In genomic region chr11:78178859-78179437, GRCm38 (mm10) we compare ENCODE assay signal across 8 mouse cellular contexts. TPM values are rescaled to one million over a fixed set of nuclear protein-coding genes. Genes with fewer than 3 reads are reported as not detected.
A peak's percentile ranks its signal among the peaks of the same experiment; 100 is the strongest.
DNase-seq lines count a peak whose midpoint lies in the region; ATAC-seq and TF ChIP-seq lines count a peak whose summit lies in the region.

No protein-coding gene starts in this region.

- TF ChIP-seq CTCF in left cerebral cortex, adult 2 months (IDR thresholded peaks at IDR 0.05) = no peak
- TF ChIP-seq CTCF in midbrain, postnatal 0 days (IDR thresholded peaks at IDR 0.05) = no peak; the same call in 1 of the 2 replicates

- peak; percentile 1; the same call in 1 of the 2 replicates for ATAC-seq in forebrain, embryonic 14.5 days
- ATAC-seq in intestine, embryonic 15.5 days = peak; percentile 20
- peak; percentile 29; the same call in 1 of the 2 replicates for ATAC-seq in midbrain, postnatal 0 days (ENCODE audit: low FRiP score)

- no peaks in the 10 kb centered on the region for H3K9me3 ChIP-seq in forebrain, embryonic 14.5 days (replicated peaks; ENCODE audit: control insufficient read depth, low read length)
- H3K9me3 ChIP-seq in intestine, embryonic 15.5 days = no peaks in the 10 kb centered on the region
- no peaks in the 10 kb centered on the region for H3K9me3 ChIP-seq in midbrain, postnatal 0 days (ENCODE audit: low read length)

- H3K4me1 ChIP-seq in forebrain, embryonic 14.5 days (ENCODE audit: control insufficient read depth, insufficient read depth, low read length) = peaks cover 27% of the 10 kb centered on the region
- H3K4me1 ChIP-seq in intestine, embryonic 15.5 days (replicated peaks) = peaks cover 41% of the 10 kb centered on the region
- peaks cover 12% of the 10 kb centered on the region; the same call in 1 of the 2 replicates for H3K4me1 ChIP-seq in midbrain, postnatal 0 days (ENCODE audit: insufficient read depth, low read length)

- H3K36me3 ChIP-seq in forebrain, embryonic 14.5 days (ENCODE audit: control insufficient read depth, insufficient read depth, low read length) = peaks cover 32% of the 10 kb centered on the region
- H3K36me3 ChIP-seq in intestine, embryonic 15.5 days = peaks cover 9% of the 10 kb centered on the region
- peaks cover 19% of the 10 kb centered on the region for H3K36me3 ChIP-seq in midbrain, postnatal 0 days (ENCODE audit: insufficient read depth, low read length)

- no peaks in the 10 kb centered on the region for H3K27me3 ChIP-seq in forebrain, embryonic 14.5 days (replicated peaks; ENCODE audit: control insufficient read depth, insufficient read depth, low read length)
- H3K27me3 ChIP-seq in intestine, embryonic 15.5 days (replicated peaks) = no peaks in the 10 kb centered on the region
- no peaks in the 10 kb centered on the region for H3K27me3 ChIP-seq in midbrain, postnatal 0 days (ENCODE audit: insufficient read depth, low read length)

- H3K4me2 ChIP-seq in forebrain, embryonic 14.5 days (ENCODE audit: low read length) = peak overlapping the region; percentile 89
- peak overlapping the region; percentile 83 for H3K4me2 ChIP-seq in intestine, embryonic 15.5 days (replicated peaks)
- peak overlapping the region; percentile 69 for H3K4me2 ChIP-seq in midbrain, postnatal 0 days (ENCODE audit: low read depth, low read length, poor library complexity, severe bottlenecking)

- H3K27ac ChIP-seq in left cerebral cortex, adult 2 months = peak overlapping the region; percentile 78
- H3K27ac ChIP-seq in forebrain, embryonic 14.5 days (ENCODE audit: low read depth, low read length) = peak overlapping the region; percentile 78
- H3K27ac ChIP-seq in intestine, embryonic 15.5 days = peak overlapping the region; percentile 99
- H3K27ac ChIP-seq in midbrain, postnatal 0 days (ENCODE audit: low read depth, low read length) = peak overlapping the region; percentile 69

- intact Hi-C loops in left cerebral cortex, adult 2 months (cut with DNase I) = loop anchor here (1.0 to 5.0 kb wide), 2 partner anchors 142 to 160 kb away; partner anchors contain the start of gene Flot2

- H3K9ac ChIP-seq in forebrain, embryonic 14.5 days (ENCODE audit: low read length) = peak overlapping the region; percentile 69
- peak overlapping the region; percentile 64 for H3K9ac ChIP-seq in intestine, embryonic 15.5 days
- H3K9ac ChIP-seq in midbrain, postnatal 0 days (replicated peaks; ENCODE audit: low read length, poor library complexity, severe bottlenecking) = peak overlapping the region; percentile 51

- 1% methylated on average over 29 of the region's 29 CpGs for WGBS in forebrain, embryonic 14.5 days
- WGBS in intestine, embryonic 15.5 days = under 1% methylated on average over 29 of the region's 29 CpGs
- WGBS in midbrain, postnatal 0 days = 5% methylated on average over 28 of the region's 29 CpGs

- peak overlapping the region; percentile 52 for H3K4me3 ChIP-seq in left cerebral cortex, adult 2 months
- H3K4me3 ChIP-seq in forebrain, embryonic 14.5 days (ENCODE audit: low read depth, low read length) = peak overlapping the region; percentile 44
- peak overlapping the region; percentile 53 for H3K4me3 ChIP-seq in intestine, embryonic 15.5 days (replicated peaks)
- peak overlapping the region; percentile 62 for H3K4me3 ChIP-seq in midbrain, postnatal 0 days (ENCODE audit: low read depth, low read length)

- no peak for DNase-seq in left cerebral cortex, adult 2 months (ENCODE audit: extremely low spot score in 1 of 2, low spot score in 2 of 2)
- no peak for DNase-seq in left cerebral cortex, adult 8-10 months (ENCODE audit: low spot score in 2 of 2)
- DNase-seq in adrenal gland, postnatal 25 days = peak; percentile 65
- peak; percentile 85 for DNase-seq in forebrain, embryonic 14.5 days (ENCODE audit: low spot score)
- peak; percentile 75 for DNase-seq in liver
- peak; percentile 86 for DNase-seq in midbrain, postnatal 0 days (ENCODE audit: low spot score)
- DNase-seq in urinary bladder, postnatal 36 days (ENCODE audit: low spot score in 2 of 2) = peak; percentile 49 to 51

RNA-seq across cellular contexts. Expression of gene Tlcd1, which starts 2.4 kb away (rescaled TPM):
- total RNA-seq in left cerebral cortex, adult 2 months (2021) = 10 to 100 TPM; 24.4 to 27.7 TPM
- 10 to 100 TPM; 24.8 to 34.9 (median 28.4) TPM for total RNA-seq in left cerebral cortex, adult 8-10 months (2022)
- total RNA-seq in adrenal gland, postnatal 25 days (2021) = 73.0 and 107 TPM in 2 replicates
- polyA plus RNA-seq in forebrain, embryonic 14.5 days (2014; fragmentation: Nextera tagmentation; extraction: Ambion mirVana) = 4.4 and 4.5 TPM in 2 replicates
- polyA plus RNA-seq in intestine, embryonic 15.5 days (2015; fragmentation: Nextera tagmentation; extraction: Ambion mirVana) = 39.1 and 39.8 TPM in 2 replicates
- 12.6 and 24.0 TPM in 2 replicates for total RNA-seq in midbrain, postnatal 0 days (2014; rRNA removed)
- 18.1 and 25.4 TPM in 2 replicates for polyA plus RNA-seq in midbrain, postnatal 0 days (2015; fragmentation: Nextera tagmentation; extraction: Ambion mirVana)

RNA-seq across cellular contexts. Expression of gene Nek8, which starts 2.5 kb away (rescaled TPM):
- 1 to 10 TPM; 3.0 to 3.1 TPM for total RNA-seq in left cerebral cortex, adult 2 months (2021)
- 1 to 10 TPM; 2.0 to 4.3 (median 2.8) TPM for total RNA-seq in left cerebral cortex, adult 8-10 months (2022)
- 15.7 and 17.6 TPM in 2 replicates for total RNA-seq in adrenal gland, postnatal 25 days (2021)
- polyA plus RNA-seq in forebrain, embryonic 14.5 days (2014; fragmentation: Nextera tagmentation; extraction: Ambion mirVana) = 4.6 and 5.5 TPM in 2 replicates
- polyA plus RNA-seq in intestine, embryonic 15.5 days (2015; fragmentation: Nextera tagmentation; extraction: Ambion mirVana) = 14.4 and 17.1 TPM in 2 replicates
- total RNA-seq in midbrain, postnatal 0 days (2014; rRNA removed) = 7.1 and 7.6 TPM in 2 replicates
- 4.5 and 5.7 TPM in 2 replicates for polyA plus RNA-seq in midbrain, postnatal 0 days (2015; fragmentation: Nextera tagmentation; extraction: Ambion mirVana)

RNA-seq across cellular contexts. Expression of gene Rpl23a, which starts 4.4 kb away (rescaled TPM):
- total RNA-seq in left cerebral cortex, adult 2 months (2021) = 100 to 1,000 TPM; 647 to 724 TPM
- 100 to 1,000 TPM; 678 to 790 (median 743) TPM for total RNA-seq in left cerebral cortex, adult 8-10 months (2022)
- total RNA-seq in adrenal gland, postnatal 25 days (2021) = 1,910 and 2,113 TPM in 2 replicates
- 1,011 and 1,206 TPM in 2 replicates for polyA plus RNA-seq in forebrain, embryonic 14.5 days (2014; fragmentation: Nextera tagmentation; extraction: Ambion mirVana)
- 1,310 and 1,463 TPM in 2 replicates for polyA plus RNA-seq in intestine, embryonic 15.5 days (2015; fragmentation: Nextera tagmentation; extraction: Ambion mirVana)
- total RNA-seq in midbrain, postnatal 0 days (2014; rRNA removed) = 753 and 863 TPM in 2 replicates
- 853 and 860 TPM in 2 replicates for polyA plus RNA-seq in midbrain, postnatal 0 days (2015; fragmentation: Nextera tagmentation; extraction: Ambion mirVana)

RNA-seq across cellular contexts. Expression of gene Rab34, which starts 9.3 kb away (rescaled TPM):
- 10 to 100 TPM; 19.0 to 19.7 TPM for total RNA-seq in left cerebral cortex, adult 2 months (2021)
- 10 to 100 TPM; 23.9 to 29.6 (median 26.2) TPM for total RNA-seq in left cerebral cortex, adult 8-10 months (2022)
- 90.8 and 97.4 TPM in 2 replicates for total RNA-seq in adrenal gland, postnatal 25 days (2021)
- polyA plus RNA-seq in forebrain, embryonic 14.5 days (2014; fragmentation: Nextera tagmentation; extraction: Ambion mirVana) = 48.1 and 48.2 TPM in 2 replicates
- 87.9 and 91.4 TPM in 2 replicates for polyA plus RNA-seq in intestine, embryonic 15.5 days (2015; fragmentation: Nextera tagmentation; extraction: Ambion mirVana)
- 71.3 and 78.4 TPM in 2 replicates for total RNA-seq in midbrain, postnatal 0 days (2014; rRNA removed)
- 65.0 and 65.5 TPM in 2 replicates for polyA plus RNA-seq in midbrain, postnatal 0 days (2015; fragmentation: Nextera tagmentation; extraction: Ambion mirVana)

RNA-seq across cellular contexts. Expression of gene Traf4, which starts 13.6 kb away (rescaled TPM):
- total RNA-seq in left cerebral cortex, adult 2 months (2021) = 10 to 100 TPM; 10.5 to 10.6 TPM
- total RNA-seq in left cerebral cortex, adult 8-10 months (2022) = 1 to 10 TPM; 5.9 to 9.4 (median 9.0) TPM
- 35.6 and 42.3 TPM in 2 replicates for total RNA-seq in adrenal gland, postnatal 25 days (2021)
- polyA plus RNA-seq in forebrain, embryonic 14.5 days (2014; fragmentation: Nextera tagmentation; extraction: Ambion mirVana) = 79.2 and 82.6 TPM in 2 replicates
- polyA plus RNA-seq in intestine, embryonic 15.5 days (2015; fragmentation: Nextera tagmentation; extraction: Ambion mirVana) = 74.7 and 77.2 TPM in 2 replicates
- total RNA-seq in midbrain, postnatal 0 days (2014; rRNA removed) = 80.5 and 89.5 TPM in 2 replicates
- polyA plus RNA-seq in midbrain, postnatal 0 days (2015; fragmentation: Nextera tagmentation; extraction: Ambion mirVana) = 68.4 and 71.1 TPM in 2 replicates

Comparison
In these comparisons a context has a peak if more than half of its experiments do, and no peak if none do; other contexts are left out.
1. DNase-seq: peak in adrenal gland, postnatal 25 days (single experiment), forebrain, embryonic 14.5 days (single experiment), liver (single experiment), midbrain, postnatal 0 days (single experiment) and urinary bladder, postnatal 36 days (2 of 2); none in left cerebral cortex, adult 2 months (0 of 2) and left cerebral cortex, adult 8-10 months (0 of 2).
2. Peak in every context shown above with its lines, with median percentiles within 50 percentile points of each other: H3K27ac ChIP-seq, H3K4me3 ChIP-seq, ATAC-seq, H3K4me2 ChIP-seq and H3K9ac ChIP-seq.